Comparison of ENCODE assay signal across 21 mouse cellular contexts in the genomic region with DNA sequence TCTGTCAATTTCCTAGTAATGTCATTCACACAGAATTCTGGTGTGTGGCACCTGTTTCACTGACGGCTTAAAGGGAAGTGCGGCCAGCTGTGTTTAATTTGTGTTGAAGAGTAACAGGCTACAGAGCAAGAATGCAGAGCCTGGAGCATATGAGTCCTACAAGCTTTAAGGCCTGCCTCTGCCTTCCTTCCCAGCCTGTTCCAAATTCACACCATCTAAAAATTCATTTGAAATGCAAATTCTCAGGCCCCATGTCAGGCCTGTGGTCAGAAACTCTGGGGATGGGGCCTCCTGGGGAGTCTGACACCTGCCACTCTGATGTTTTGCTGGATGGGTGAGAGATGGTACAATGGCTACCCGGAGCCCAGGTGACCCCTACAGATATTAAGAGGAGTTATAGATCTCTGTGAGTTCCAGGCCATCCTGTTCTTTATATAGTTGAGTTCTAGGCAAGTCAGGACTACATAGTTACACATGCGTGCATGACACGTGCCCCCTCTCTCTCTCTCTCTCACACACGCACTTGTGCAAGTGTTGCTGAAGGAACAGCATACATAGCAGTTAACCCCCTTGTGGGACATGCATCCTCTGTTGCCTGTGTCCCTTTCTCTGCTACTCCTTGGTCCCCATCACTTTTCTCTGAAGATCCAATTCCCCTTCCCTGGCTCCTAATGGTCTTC. TPM values are rescaled to one million over a fixed set of nuclear protein-coding genes. Genes with fewer than 3 reads are reported as not detected.
"Had no signal": no experiment of that assay in that cellular context is flagged by ENCODE, and none has a peak within 500 bp of the region (broad histone marks: within the 10 kb centered on the region; RNA-seq: fewer than 3 reads in every experiment).

No protein-coding gene starts in this region.

- H3K4me3 ChIP-seq: kidney, embryonic 15.5 days; midbrain, embryonic 13.5 days had no signal

- DNase-seq: kidney, adult 11 months; kidney, adult 8-10 months; kidney, postnatal 10 days; kidney, postnatal 36 days; left cerebral cortex, postnatal 4 days; lung, adult 2 months; thymus, adult 2 months; thymus, postnatal 14 days; thymus, postnatal 4 days had no signal

- ATAC-seq: lung, postnatal 0 days; midbrain, embryonic 13.5 days; midbrain, embryonic 16.5 days had no signal

- H3K9ac ChIP-seq: kidney, embryonic 15.5 days; liver, embryonic 14.5 days; midbrain, embryonic 13.5 days had no signal

- H3K9me3 ChIP-seq: kidney, embryonic 15.5 days; midbrain, embryonic 13.5 days had no signal

- H3K4me2 ChIP-seq: kidney, embryonic 15.5 days; liver, embryonic 11.5 days; midbrain, embryonic 13.5 days had no signal

- H3K27ac ChIP-seq: kidney, embryonic 15.5 days; liver, embryonic 14.5 days; macrophage; midbrain, embryonic 13.5 days; stomach, postnatal 0 days had no signal

RNA-seq across cellular contexts. Expression of a gene that starts 11.4 kb away (rescaled TPM):
- polyA plus RNA-seq: lung, adult 2 months; lung, postnatal 0 days; macrophage had no signal

RNA-seq across cellular contexts. Expression of a gene that starts 20.1 kb away (rescaled TPM):
- polyA plus RNA-seq: limb, embryonic 14.5 days; liver, embryonic 14.5 days; macrophage; small intestine, adult 2 months; spleen, adult 2 months had no signal

RNA-seq across cellular contexts. Expression of a gene that starts 24.7 kb away (rescaled TPM):
- polyA plus RNA-seq: liver, embryonic 11.5 days; lung, adult 2 months; macrophage; midbrain, embryonic 13.5 days; midbrain, embryonic 16.5 days; neural tube, embryonic 14.5 days had no signal
